Mouse (Mus musculus) C2C12 (cell line): ENCODE data around the gene Ank3.

Experiments used
- CEBPB ChIP-seq: IDR thresholded peaks from one replicate; pipeline ENCODE4 v1.6.1; 2011; ENCODE audit warnings: low read depth, mild to moderate bottlenecking, control low read depth, moderate library complexity
- CTCF ChIP-seq: IDR thresholded peaks from one replicate; pipeline ENCODE4 v1.5.1; 2011; ENCODE audit not compliant: control insufficient read depth, insufficient read depth, insufficient read length
- MAX ChIP-seq: IDR thresholded peaks from one replicate; pipeline ENCODE4 v1.6.1; 2011; ENCODE audit warnings: mild to moderate bottlenecking, control low read depth
- MYOD1 ChIP-seq: IDR thresholded peaks from one replicate; pipeline ENCODE4 v1.6.1; 2011; ENCODE audit warnings: low read depth; ENCODE audit not compliant: control insufficient read depth, insufficient read length
- USF1 ChIP-seq: IDR thresholded peaks from one replicate; pipeline ENCODE4 v1.6.1; 2011; ENCODE audit warnings: low read depth, mild to moderate bottlenecking, control low read depth, moderate library complexity

DNA sequence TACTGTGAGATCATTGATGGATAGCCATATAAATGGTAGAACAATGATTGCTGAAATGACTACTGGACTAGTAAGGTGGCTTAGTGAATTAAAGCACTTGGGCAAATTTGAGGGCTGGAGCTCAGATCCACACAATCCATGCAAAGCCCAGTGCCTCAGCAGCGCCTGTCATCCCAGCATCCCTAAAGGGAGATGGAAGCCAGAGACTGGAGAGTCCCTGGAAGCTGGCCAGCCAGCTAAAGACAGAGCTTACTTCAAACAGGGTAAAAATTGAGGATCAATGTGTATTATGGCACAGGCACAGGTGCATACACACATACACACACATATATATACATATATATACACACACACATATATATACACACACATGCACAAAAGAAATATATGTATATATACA lies 553.7 kb downstream of the Ank3 start:
- TF ChIP-seq MAX = no peak
- TF ChIP-seq CTCF = no peak
- TF ChIP-seq MYOD1 = no peak
- TF ChIP-seq CEBPB = no peak
- TF ChIP-seq USF1 = no peak
